Mouse (Mus musculus) hindbrain, embryonic 15.5 days (tissue): ENCODE data around the gene Il20rb. TPM values are rescaled to one million over a fixed set of nuclear protein-coding genes. Genes with fewer than 3 reads are reported as not detected.

Source experiments
- ATAC-seq: fragments of 200-750 bp; cut with Nextera tagmentation; 2 replicates; pipeline ENCODE4 v1.8.0; 2017; ENCODE audit warnings: low read depth, moderate number of reproducible peaks, moderate TSS enrichment; ENCODE audit not compliant: low FRiP score
- H3K27ac ChIP-seq: fragments of 300-500 bp; sonication (generic); replicated peaks from 2 replicates; pipeline ENCODE4 v1.5.1; 2015; ENCODE audit warnings: mild to moderate bottlenecking, inconsistent platforms
- H3K27me3 ChIP-seq: fragments of 300-500 bp; sonication (generic); 2 replicates; pipeline ENCODE4 v1.6.1; 2015; ENCODE audit warnings: control low read depth, inconsistent platforms
- H3K36me3 ChIP-seq: fragments of 300-500 bp; sonication (generic); 2 replicates; pipeline ENCODE4 v1.6.1; 2015; ENCODE audit warnings: control low read depth, inconsistent platforms
- H3K4me1 ChIP-seq: fragments of 300-500 bp; sonication (generic); replicated peaks from 2 replicates; pipeline ENCODE4 v1.6.1; 2015; ENCODE audit warnings: control low read depth, inconsistent platforms
- H3K4me2 ChIP-seq: fragments of 300-500 bp; sonication (generic); 2 replicates; pipeline ENCODE4 v1.6.1; 2015; ENCODE audit warnings: moderate library complexity, mild to moderate bottlenecking, inconsistent platforms
- H3K4me3 ChIP-seq: fragments of 300-500 bp; sonication (generic); 2 replicates; pipeline ENCODE4 v1.5.1; 2015; ENCODE audit warnings: mild to moderate bottlenecking, inconsistent platforms
- H3K9ac ChIP-seq: fragments of 300-500 bp; sonication (generic); 2 replicates; pipeline ENCODE4 v1.6.1; 2015; ENCODE audit warnings: inconsistent platforms
- H3K9me3 ChIP-seq: fragments of 300-500 bp; sonication (generic); 2 replicates; pipeline ENCODE4 v1.6.1; 2016; ENCODE audit warnings: control low read depth, inconsistent platforms
- WGBS: fragments of 180-500 bp; shearing (Covaris S2); methylation state at CpG from one replicate; pipeline ENCODE4 v1.1.7; 2015; 5-methylcytosine and 5-hydroxymethylcytosine counted together
- polyA plus RNA-seq: library from polyadenylated mRNA; unstranded; fragments of >200 nt; fragmentation: Nextera tagmentation; extraction: Ambion mirVana; gene quantifications from 2 replicates; pipeline ENCODE4 v1.2.1, GENCODE M21; 2015

Gene Il20rb
- polyA plus RNA-seq, 1 experiment from 2014 or later: 0.84 TPM

- no peak overlapping the region for H3K27ac ChIP-seq
- H3K9ac ChIP-seq: no peak overlapping the region
- no peaks in the 10 kb centered on the region for H3K9me3 ChIP-seq
- H3K4me3 ChIP-seq: no peak overlapping the region
- WGBS: 92% methylated on average over 3 of the region's 3 CpGs
- 0 out of 2 replicates have a peak, but pooled peaks cover 3% of the 10 kb centered on the region for H3K4me1 ChIP-seq
- H3K4me2 ChIP-seq: no peak overlapping the region
- no peaks in the 10 kb centered on the region for H3K27me3 ChIP-seq
- no peak for ATAC-seq
- no peaks in the 10 kb centered on the region for H3K36me3 ChIP-seq
Measured at GRCm38 (mm10) chr9:100469681-100470080, 16.9 kb downstream of the Il20rb start.

GRCm38 (mm10) chr9:100468151-100468550 lies 18.4 kb downstream of the Il20rb start:
- ATAC-seq: no peak
- Histone ChIP-seq H3K27ac (no peak overlapping the region), H3K9ac (no peak overlapping the region), H3K4me3 (no peak overlapping the region), H3K4me2 (no peak overlapping the region), H3K27me3 (no peaks in the 10 kb centered on the region), H3K9me3 (no peaks in the 10 kb centered on the region), H3K36me3 (no peaks in the 10 kb centered on the region), H3K4me1 (0 out of 2 replicates have a peak, but pooled peaks cover 3% of the 10 kb centered on the region)
- 92% methylated on average over 8 of the region's 8 CpGs for WGBS

- Histone ChIP-seq H3K4me3 (no peak overlapping the region), H3K27ac (no peak overlapping the region), H3K4me1 (0 out of 2 replicates have a peak, but pooled peaks cover 3% of the 10 kb centered on the region), H3K4me2 (no peak overlapping the region), H3K27me3 (no peaks in the 10 kb centered on the region), H3K9ac (no peak overlapping the region), H3K36me3 (no peaks in the 10 kb centered on the region), H3K9me3 (no peaks in the 10 kb centered on the region)
- ATAC-seq: no peak
- WGBS: 45% methylated on average over 7 of the region's 7 CpGs
Measured at GRCm38 (mm10) chr9:100467653-100468052, 18.9 kb downstream of the Il20rb start.

- H3K4me3 ChIP-seq: no peak overlapping the region
- H3K4me2 ChIP-seq: no peak overlapping the region
- 0 out of 2 replicates have a peak, but pooled peaks cover 3% of the 10 kb centered on the region for H3K4me1 ChIP-seq
- H3K27me3 ChIP-seq: no peaks in the 10 kb centered on the region
- no peak overlapping the region for H3K9ac ChIP-seq
- no peak for ATAC-seq
- no peaks in the 10 kb centered on the region for H3K36me3 ChIP-seq
- H3K9me3 ChIP-seq: no peaks in the 10 kb centered on the region
- no peak overlapping the region for H3K27ac ChIP-seq
- 83% methylated on average over 3 of the region's 3 CpGs for WGBS
Measured at GRCm38 (mm10) chr9:100466743-100467142, 19.8 kb downstream of the Il20rb start.

- H3K4me2 ChIP-seq: no peak overlapping the region
- H3K9me3 ChIP-seq: no peaks in the 10 kb centered on the region
- no peak overlapping the region for H3K27ac ChIP-seq
- WGBS: 94% methylated on average over 9 of the region's 9 CpGs
- no peak for ATAC-seq
- no peak overlapping the region for H3K9ac ChIP-seq
- H3K27me3 ChIP-seq: no peaks in the 10 kb centered on the region
- no peaks in the 10 kb centered on the region for H3K36me3 ChIP-seq
- 0 out of 2 replicates have a peak, but pooled peaks cover 3% of the 10 kb centered on the region for H3K4me1 ChIP-seq
- H3K4me3 ChIP-seq: no peak overlapping the region
Measured at GRCm38 (mm10) chr9:100465988-100466387, 20.6 kb downstream of the Il20rb start.

- Histone ChIP-seq H3K4me3 (no peak overlapping the region), H3K4me1 (0 out of 2 replicates have a peak, but pooled peaks cover 3% of the 10 kb centered on the region), H3K27ac (no peak overlapping the region), H3K27me3 (no peaks in the 10 kb centered on the region), H3K9ac (no peak overlapping the region), H3K9me3 (no peaks in the 10 kb centered on the region), H3K4me2 (no peak overlapping the region), H3K36me3 (no peaks in the 10 kb centered on the region)
- 98% methylated on average over 5 of the region's 5 CpGs for WGBS
- ATAC-seq: no peak
Measured at GRCm38 (mm10) chr9:100465380-100465779, 21.2 kb downstream of the Il20rb start.

GRCm38 (mm10) chr9:100463771-100464170 lies 22.8 kb downstream of the Il20rb start:
- 0 out of 2 replicates have a peak, but pooled peaks cover 3% of the 10 kb centered on the region for H3K4me1 ChIP-seq
- no peaks in the 10 kb centered on the region for H3K27me3 ChIP-seq
- no peaks in the 10 kb centered on the region for H3K9me3 ChIP-seq
- no peak overlapping the region for H3K4me2 ChIP-seq
- no peak for ATAC-seq
- no peaks in the 10 kb centered on the region for H3K36me3 ChIP-seq
- H3K4me3 ChIP-seq: no peak overlapping the region
- no peak overlapping the region for H3K9ac ChIP-seq
- no peak overlapping the region for H3K27ac ChIP-seq
- WGBS: 91% methylated on average over 2 of the region's 2 CpGs

- Histone ChIP-seq H3K27ac (no peak overlapping the region), H3K9me3 (no peaks in the 10 kb centered on the region), H3K4me1 (no peaks in the 10 kb centered on the region), H3K36me3 (no peaks in the 10 kb centered on the region), H3K4me3 (no peak overlapping the region), H3K4me2 (no peak overlapping the region), H3K9ac (no peak overlapping the region), H3K27me3 (no peaks in the 10 kb centered on the region)
- no peak for ATAC-seq
- WGBS: 95% methylated on average over 4 of the region's 4 CpGs
Measured at GRCm38 (mm10) chr9:100462098-100462497, 24.5 kb downstream of the Il20rb start.

GRCm38 (mm10) chr9:100461671-100462070 lies 24.9 kb downstream of the Il20rb start:
- ATAC-seq: peak; percentile 59; the same call in 1 of the 2 replicates
- Histone ChIP-seq H3K36me3 (no peaks in the 10 kb centered on the region), H3K9ac (no peak overlapping the region), H3K27me3 (no peaks in the 10 kb centered on the region), H3K27ac (no peak overlapping the region), H3K4me3 (no peak overlapping the region), H3K9me3 (no peaks in the 10 kb centered on the region), H3K4me2 (no peak overlapping the region), H3K4me1 (no peaks in the 10 kb centered on the region)
- 72% methylated on average over 9 of the region's 9 CpGs for WGBS

- Histone ChIP-seq H3K27ac (no peak overlapping the region), H3K9me3 (no peaks in the 10 kb centered on the region), H3K4me2 (no peak overlapping the region), H3K4me3 (no peak overlapping the region), H3K4me1 (no peaks in the 10 kb centered on the region), H3K27me3 (no peaks in the 10 kb centered on the region), H3K36me3 (no peaks in the 10 kb centered on the region), H3K9ac (no peak overlapping the region)
- 96% methylated on average over 9 of the region's 9 CpGs for WGBS
- no peak for ATAC-seq
Measured at GRCm38 (mm10) chr9:100460203-100460602, 26.4 kb downstream of the Il20rb start.

- no peak for ATAC-seq
- WGBS: 95% methylated on average over 17 of the region's 17 CpGs
- Histone ChIP-seq H3K27me3 (no peaks in the 10 kb centered on the region), H3K36me3 (no peaks in the 10 kb centered on the region), H3K9me3 (no peaks in the 10 kb centered on the region), H3K27ac (no peak overlapping the region), H3K4me3 (no peak overlapping the region), H3K9ac (no peak overlapping the region), H3K4me2 (no peak overlapping the region), H3K4me1 (0 out of 2 replicates have a peak, but pooled peaks cover 6% of the 10 kb centered on the region)
Measured at GRCm38 (mm10) chr9:100457971-100458681, 28.5 kb downstream of the Il20rb start.

GRCm38 (mm10) chr9:100454664-100454993 lies 32.0 kb downstream of the Il20rb start:
- no peaks in the 10 kb centered on the region for H3K36me3 ChIP-seq
- H3K4me2 ChIP-seq: peak overlapping the region; percentile 58
- peak; percentile 38; the same call in 1 of the 2 replicates for ATAC-seq
- 0 out of 2 replicates have a peak, but pooled peaks cover 6% of the 10 kb centered on the region for H3K4me1 ChIP-seq
- peak overlapping the region; percentile 28 for H3K4me3 ChIP-seq
- H3K27me3 ChIP-seq: no peaks in the 10 kb centered on the region
- no peak overlapping the region for H3K27ac ChIP-seq
- H3K9ac ChIP-seq: no peak overlapping the region
- WGBS: 14% methylated on average over 9 of the region's 9 CpGs
- H3K9me3 ChIP-seq: no peaks in the 10 kb centered on the region
